Mouse (Mus musculus): ENCODE data around the gene Slc39a3.
"Not testable (repeated sequence)": the region's sequence is repeated elsewhere in the genome, so short reads cannot be mapped to it uniquely, and the experiment has no call there.

Slc39a3 gene

DNA sequence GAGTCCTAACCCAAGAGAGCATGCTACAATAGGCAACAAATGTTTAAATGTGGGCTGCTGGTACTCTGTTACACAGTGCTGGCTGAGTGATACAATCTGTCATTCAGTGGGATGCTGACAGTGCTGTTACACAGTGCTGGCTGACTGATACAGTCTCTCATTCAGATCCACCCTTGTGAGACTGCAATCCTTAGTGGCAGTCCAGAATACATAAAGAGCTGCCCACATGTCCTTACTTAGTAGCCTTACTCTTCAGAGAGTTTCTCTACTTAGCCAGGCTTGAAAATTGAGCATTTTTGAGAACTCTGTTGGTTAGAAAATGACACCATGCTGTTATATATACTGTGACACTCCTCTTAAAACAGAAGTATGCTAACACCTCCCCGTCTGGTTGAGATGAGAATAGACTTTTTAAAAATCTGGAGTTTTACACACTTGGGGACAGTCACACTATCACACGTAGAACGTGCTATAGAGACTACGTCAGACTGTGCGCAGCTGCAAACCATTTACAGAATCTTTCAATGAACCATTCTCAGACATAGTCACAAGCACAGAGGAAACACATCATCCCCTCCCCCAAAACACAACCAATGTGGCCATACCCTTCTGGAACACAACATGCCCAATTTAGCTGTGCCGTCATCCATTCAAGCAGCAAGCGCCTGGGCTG, 31.1 kb downstream of the Slc39a3 start:
- DNase-seq (ENCODE audit: low spot score), result no peak

DNA sequence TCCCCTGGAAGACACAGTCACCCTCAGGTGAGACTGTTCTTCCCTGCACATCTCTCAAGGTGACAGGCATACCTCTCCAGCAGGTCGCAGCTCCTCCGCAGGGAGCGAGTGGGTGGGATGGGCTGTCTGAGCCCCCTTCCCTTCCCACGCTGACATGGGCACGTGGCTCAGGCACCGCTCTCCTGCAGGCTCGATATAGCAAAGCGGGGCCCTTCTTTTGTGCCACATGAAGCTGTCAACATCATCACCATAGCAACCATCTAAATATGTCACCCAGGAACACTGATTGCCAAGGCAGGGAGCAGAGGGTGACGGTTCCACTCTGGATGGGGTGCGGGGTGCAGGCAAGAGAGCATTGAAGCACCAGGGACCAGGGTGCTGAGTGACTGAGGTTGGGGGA, 36.1 kb downstream of the Slc39a3 start:
- DNase-seq (ENCODE audit: low spot score), result no peak

DNA sequence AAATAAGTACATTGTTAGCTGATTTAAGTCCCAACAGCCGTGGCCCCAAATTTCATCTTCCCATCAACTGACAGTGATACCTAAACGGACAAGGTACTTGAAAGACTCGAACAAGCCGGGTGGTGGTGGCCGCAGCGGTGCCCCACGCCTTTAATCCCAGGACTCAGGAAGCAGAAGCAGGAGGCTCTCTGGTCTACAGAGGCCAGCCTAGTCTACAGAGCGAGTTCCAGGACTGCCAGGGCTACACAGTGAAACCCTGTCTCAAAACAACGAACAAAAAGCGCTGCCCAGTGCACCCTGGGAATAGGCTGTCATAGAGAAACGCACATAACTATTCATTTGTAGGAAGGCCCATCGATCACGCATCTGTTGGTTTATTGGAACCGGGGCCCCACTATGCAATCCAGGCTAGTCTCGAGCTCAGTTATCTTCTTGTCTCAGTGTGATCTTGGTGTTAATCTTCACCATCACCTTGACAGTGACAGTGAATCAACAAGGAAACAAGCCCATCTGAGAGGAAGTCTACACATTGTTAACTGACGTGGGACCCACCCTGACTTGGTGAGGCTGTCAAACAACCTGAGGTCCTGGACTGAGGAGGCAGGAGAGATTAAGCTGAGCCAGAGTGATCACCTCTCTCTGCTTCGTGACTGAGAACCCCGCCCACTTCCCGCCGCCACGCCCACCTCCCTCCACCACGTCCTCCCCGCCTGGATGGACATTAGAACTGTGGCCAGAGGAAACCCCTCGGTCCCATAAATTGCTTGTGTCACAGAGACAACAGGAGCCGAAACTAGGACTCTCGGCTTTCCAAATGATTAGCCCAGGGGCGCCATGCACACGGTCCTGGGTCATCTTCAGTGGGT, 36.8 kb downstream of the Slc39a3 start:
- DNase-seq (ENCODE audit: low spot score), result no peak

DNA sequence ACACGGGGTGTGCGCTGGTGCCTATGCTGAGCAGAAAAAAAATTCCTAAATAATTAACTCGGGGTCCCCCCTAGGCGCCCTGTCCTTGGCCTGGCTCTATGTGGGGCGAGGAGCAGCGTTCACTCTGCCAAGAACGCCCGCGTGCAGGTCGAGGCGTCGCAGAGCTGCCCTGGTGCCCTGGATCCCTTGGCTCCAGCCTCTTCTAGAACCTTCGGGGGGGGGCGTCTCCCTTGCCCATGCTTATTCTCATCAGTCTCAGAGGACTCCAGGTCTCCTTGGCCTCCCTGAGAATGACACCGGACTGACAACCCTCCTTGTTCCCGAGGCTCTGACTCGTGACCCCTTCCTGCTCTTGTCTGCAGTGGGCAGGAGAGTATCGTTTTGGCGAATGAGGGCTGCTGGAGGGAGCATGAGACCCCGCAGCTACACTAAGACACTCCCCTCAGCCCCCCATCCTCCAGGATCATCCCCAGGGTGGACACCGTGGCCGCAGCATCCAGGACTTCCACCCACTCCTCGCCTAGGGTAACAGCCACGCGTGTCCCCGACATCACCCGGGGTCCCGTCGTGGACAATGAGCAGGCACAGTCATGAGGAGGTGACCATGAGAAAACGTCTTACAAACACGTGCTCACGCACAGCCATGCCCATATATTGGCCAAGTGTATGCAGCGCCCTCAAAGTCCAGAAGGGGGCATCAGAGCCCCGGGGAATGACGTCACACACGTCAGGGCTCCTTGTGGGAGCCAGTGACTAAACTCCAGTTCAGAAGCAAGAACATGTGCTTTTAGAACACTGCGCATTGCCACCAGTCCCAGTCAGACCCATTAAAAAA, 37.6 kb downstream of the Slc39a3 start:
- peak; percentile 90 for DNase-seq (ENCODE audit: low spot score)

DNA sequence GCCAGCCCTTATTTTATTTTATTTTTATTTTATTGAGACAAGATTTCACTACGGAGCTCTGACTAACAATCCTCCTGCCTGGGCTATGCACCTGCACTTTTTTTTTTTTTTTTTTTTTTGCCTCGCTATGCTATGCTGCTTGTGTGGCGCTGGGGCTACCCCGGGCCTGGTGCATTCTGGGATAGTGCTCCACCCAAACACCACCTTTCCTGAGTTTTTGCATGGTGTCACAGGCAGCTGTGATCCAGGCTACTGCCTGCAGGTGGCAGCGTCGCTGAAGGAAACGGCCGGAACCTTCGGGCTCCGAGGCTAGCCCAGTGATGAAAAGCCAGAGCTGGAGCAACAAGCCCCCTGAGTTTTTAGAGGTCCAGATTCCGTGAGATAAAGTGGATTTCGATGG, 38.4 kb downstream of the Slc39a3 start:
- DNase-seq (ENCODE audit: low spot score), result peak; percentile 74

DNA sequence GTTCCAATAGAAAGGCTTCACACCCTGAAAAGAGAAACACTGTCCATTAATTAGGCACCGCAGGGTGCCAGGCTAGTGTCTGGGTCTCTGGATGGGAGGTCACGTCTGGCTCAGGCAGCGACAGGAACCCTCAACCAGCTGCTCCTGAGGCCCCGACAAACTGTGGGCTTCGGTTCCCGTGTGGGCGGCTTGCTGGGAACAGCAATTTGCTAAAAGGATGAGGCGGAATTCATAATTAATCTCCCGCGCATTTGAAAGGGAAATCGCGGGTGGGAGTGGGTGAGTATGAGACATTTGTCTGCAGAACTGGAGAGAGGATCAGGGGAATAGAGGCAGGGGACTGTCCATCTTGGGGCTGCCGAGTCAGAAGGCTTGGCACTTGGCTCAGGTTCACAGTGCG, 39.2 kb downstream of the Slc39a3 start:
- DNase-seq (ENCODE audit: low spot score), result no peak

DNA sequence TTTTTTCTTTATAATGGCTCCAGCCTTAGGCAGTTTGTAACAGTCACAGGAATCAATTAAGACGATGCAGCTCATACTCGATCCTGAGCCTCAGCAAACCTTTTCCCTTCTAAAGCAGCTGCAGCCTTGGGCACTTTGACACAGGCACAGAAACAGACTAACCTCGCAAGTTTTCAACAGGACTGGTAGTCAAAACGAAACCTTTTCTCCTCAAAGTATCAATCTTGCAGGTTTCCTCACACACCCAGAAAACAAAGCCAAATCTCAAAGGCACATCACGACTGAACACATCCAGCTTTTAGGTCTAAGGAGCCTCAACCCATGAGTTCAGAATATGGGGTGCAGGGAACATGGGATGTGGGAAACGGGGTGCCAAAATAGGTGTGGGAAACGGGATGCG, 39.9 kb downstream of the Slc39a3 start:
- DNase-seq (ENCODE audit: low spot score), result no peak

DNA sequence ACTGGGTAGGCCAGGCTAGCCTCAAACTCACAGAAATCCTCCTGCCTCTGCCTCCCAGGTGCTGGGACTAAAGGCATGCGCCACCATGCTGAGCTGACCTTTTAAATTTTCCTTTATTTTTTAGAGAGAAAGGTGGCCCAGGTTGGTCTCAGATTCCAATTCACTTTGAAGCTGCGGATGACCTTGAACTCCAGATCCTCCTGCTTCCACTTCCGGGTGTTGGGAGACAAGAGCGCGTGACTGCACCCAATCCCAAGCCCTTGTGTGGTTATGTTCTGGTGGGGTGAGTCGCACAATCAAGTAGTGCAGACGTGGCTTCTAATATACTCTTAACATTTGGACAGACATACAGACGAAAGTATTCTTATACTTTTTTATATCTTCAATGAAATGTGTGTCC, 40.7 kb downstream of the Slc39a3 start:
- no peak for DNase-seq (ENCODE audit: low spot score)

DNA sequence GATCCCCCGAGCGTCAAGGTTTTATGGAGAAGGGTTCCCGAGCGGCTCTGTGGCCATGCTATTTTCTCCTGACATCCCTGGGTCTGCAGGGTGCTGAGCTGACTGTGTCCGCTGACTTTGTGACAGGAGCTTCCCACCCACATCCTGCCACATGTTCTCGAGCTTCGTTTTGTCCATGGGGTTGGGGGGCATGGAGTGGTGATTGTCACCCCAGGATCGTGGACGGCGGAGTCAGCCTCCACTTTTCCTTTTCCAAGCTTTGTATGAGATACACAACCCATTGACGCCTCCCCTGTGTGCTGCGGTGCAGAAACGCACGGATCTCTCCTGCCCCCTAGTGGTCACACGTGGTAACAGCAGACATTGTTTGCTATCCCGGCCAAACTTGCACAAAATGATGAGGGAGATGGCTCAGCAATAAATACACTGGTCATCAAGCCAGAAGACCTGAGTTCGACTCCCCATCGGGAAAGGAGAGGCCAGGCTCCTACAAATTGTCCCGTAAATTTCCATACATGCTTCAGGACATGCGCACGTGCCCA, 42.1 kb downstream of the Slc39a3 start:
- DNase-seq (ENCODE audit: low spot score), result peak; percentile 91

DNA sequence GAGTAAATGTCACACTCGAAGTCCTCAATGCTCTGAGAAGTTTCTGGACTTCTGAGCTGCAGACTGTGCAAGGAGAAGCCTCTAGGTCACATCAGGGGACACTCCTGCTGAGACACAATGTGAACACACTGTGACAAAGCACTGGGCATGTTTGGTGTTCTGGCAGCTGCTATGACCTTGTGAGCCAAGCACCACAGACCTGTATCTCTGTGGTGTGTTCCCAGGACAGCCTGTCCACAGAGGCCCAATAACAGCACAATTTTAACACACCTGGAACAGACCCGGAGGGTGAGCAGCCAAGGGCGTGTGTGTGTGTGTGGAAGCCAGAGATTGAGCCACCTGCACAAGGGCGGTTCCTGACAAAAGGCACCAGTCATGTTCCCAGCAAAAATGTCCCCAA, 42.6 kb downstream of the Slc39a3 start:
- no peak for DNase-seq (ENCODE audit: low spot score)

DNA sequence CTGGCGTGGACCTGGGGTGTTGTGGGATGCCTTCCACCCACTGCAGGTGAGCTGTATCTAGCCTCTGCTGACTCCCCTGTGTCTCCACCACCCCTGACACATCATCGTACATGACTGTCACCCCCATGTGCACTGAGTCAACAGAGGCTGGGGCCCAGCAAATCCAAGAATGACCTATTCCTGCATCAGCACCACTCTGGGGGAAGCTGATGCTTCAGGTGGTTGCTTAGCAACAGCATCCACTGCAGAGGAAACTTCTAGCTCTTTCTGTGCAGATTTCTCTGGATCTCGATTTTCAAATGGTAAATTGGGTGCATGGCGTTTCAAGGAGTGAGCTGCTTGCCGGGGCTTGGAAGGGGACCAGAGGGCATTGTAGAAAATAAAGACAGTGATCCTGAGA, 44.0 kb downstream of the Slc39a3 start:
- no peak for DNase-seq (ENCODE audit: low spot score)

DNA sequence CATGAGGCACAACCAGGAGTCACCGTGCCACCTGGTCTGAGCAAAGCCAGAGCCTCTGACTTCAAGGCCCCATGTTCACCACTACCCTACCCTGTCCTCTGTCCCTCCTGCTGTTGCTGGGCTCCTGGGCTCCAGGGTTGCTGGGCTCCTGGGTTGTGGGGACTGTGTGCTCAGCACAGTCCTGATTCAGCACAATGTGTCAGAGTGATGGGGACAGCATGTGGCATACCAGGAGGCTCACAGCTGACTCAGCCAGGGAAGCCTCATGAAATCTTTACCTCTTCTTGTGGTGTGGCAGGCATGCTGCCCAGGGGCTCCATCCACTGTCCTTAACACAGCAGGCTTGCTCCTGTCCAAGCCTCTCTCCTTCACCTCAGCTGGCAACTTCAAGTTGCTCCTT, 45.3 kb downstream of the Slc39a3 start:
- no peak for DNase-seq (ENCODE audit: low spot score)

DNA sequence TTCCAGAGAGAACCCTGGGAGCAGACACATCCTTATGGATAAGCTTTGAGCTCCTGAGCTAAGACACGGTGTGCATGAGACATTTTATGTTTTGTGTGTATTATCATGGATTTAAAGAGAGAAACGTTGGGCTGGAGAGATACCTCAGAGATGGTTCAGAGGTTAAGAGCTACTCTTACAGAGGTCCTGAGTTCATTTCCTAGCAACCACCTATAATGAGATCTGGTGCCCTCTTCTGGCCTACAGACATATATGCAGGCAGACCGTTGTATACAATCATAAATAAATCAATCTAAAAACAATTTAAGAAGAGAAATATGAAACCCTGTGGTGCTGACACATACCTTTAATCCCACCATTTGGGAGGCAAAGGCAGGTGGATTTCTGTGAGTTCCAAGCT, 46.2 kb downstream of the Slc39a3 start:
- DNase-seq (ENCODE audit: low spot score), result no peak

DNA sequence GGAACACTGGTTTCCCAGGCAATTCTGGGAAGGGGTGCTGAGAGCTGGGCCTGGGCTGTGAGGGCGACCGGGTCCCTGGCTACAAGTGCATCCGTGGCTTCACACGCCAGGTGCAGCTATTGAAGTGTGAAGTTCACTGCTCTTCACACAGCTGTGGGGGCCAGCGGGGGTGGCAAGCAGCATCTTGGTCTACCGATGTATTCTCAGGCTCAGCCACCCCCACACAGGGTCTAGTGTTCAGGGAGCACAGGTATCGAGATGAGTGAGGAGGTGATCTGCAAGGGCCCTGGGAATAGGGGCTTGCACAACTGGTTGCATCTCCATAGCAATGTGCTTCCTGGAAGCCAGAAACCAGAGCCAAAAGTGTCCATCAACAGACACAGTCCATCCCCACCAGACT, 46.8 kb downstream of the Slc39a3 start:
- DNase-seq (ENCODE audit: low spot score), result no peak

DNA sequence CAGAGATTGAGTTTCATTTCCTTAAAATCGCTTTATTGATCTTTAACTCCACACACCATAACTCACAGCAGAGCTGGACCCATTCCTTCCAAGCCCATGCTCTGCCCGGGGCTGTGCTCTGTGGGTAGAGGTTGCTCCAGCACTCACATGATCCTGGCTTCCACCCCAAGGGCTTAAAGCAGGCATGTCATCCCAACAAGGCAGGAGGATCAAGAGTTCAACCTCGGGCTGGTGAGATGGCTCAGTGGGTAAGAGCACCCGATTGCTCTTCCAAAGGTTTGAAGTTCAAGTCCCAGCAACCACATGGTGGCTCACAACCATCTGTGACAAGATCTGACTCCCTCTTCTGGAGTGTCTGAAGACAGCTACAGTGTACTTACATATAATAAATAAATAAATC, 47.4 kb downstream of the Slc39a3 start:
- not testable (repeated sequence) for DNase-seq (ENCODE audit: low spot score)

DNA sequence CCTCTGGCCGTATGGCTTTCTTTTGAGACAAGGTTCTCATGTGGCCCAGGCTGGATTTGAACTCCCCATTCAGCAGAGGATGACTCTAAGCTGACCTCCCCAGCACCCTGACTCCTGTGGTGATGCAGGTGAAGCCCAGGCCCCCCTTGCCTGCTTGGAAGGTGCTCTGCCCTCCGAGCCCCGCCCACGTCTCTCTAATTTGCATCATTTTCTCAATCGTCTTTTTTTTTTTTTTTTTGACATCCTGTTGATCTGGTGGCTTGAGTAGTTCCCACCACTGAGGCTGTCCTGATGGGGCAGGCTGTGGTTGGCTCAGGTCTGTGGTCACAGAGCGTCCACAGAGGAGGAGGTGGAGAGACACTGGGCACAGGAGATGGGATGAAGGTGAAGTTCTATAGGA, 47.8 kb downstream of the Slc39a3 start:
- DNase-seq (ENCODE audit: low spot score), result no peak

DNA sequence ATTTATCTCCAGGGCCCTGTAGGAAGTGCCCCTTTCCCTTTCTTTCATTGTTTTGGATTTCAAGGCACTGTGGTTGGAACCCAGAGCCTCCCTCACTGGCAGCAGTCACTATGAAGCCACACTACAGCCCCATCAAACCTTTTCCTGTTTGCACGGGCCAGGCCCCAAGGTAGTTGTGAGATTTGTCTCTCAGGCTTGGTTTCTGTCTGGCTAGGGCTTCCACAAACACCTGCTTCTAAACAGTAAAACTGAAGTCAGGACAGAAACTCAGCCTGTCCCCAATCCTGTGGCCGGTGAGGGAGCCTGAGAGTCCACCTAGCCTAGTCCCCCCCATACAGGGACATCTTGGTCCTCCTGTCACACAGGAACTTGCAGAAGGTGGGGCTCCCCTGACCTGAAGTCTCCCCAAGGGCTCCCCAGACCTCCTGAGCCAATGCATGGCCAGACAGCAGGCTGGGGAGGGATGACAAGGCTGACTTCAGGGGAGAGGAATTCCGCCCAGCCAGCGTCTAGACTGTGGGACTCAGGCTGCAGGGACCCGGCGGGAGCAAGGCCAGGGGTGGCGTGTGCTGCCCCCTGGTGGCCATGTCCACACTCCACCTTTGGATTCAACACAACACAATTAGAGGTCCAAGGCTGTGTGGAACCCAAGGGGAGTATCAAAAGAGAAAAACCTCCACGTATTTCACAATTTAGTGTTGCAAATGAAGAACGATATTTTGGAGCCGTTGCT, 49.4 kb downstream of the Slc39a3 start:
- peak; percentile 95 for DNase-seq (ENCODE audit: low spot score)

DNA sequence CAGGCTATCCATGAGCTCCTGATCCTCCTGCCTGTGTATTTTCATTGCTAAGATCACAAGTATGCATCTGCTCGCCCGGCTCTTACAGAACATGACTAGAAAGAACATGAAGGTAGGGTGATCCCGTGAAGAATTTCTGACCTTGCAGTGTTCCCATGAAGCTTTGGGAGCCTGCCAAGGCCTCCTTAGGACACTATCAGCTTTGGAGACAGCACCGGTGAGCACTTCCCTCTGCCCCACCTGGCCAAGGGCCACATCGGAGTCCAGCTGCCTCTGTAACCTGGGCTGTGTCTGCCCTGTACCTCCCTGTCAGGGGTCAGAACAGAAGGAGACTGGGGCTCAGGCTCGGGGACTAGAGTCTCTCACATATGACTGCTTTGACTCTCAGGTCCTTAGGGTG, 50.5 kb downstream of the Slc39a3 start:
- DNase-seq (ENCODE audit: low spot score), result no peak

DNA sequence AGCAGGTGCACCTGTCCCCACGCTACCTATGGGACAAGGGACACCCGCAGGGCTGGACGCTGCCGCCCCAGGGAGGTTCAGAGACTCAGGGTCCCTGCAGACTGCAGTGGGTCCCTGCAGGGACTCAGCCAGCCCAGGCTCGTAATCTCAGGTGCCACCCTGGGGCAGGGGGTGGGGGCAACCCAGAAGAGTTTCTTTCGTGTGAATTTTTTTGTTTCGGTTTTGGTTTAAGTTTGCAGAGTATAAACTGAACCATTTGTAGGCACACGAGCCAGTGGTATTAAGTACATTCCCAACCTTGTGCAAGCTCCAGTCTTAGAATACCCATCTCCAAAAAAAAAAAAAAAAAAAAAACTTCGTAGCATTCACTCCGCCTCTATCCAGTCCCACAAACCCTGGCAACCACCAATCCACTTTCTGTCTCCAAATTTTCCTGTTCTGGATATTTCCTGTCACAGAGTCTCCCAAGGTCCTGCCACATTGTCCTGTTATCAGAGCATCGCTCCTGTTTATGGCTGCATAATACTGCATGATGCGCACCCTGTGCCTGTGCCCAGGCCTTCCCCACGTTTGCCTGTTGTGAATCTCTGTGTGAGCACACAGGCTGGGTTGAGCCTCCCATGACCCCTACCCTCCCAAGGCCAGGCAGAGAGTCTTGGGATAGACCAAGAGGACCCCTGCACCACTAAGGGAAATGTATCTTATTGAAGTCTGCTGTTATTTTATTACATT, 51.1 kb downstream of the Slc39a3 start:
- no peak for DNase-seq (ENCODE audit: low spot score)

DNA sequence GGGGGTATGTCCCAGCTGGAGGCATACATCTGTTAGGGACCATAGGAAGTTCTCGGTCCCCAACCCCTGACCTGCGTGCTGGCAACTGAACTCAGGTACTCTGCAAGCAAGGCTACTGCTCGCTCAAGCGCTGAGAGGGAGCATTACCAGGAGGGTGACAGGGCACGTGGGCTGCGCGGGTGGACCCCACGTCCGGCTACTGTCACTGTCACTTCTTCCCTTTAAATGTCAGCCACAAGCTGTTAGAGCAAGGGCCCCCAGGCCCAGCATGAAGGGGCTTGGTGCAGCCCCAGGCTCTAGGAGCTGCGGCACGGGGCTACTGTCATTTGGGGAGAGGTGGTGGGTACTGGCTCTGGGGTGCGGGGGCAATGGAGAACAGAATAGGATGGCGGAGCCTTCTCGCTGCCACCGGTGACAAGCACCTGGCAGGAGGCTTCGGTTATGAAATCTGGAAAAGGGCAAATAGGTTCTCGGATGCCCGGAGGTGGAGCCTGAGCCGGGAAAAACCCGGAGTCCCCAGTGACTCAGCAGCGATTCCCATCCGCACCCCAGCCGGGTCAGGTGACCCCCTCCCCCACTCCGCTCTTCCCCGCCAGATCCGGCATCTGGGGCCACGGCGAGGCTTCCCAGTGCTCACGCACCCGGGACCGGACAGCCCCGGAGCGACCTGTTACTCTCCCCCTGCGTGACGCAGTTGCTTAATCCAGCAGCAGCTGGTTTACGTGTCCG, 51.8 kb downstream of the Slc39a3 start:
- DNase-seq (ENCODE audit: low spot score), result no peak
